Mouse (Mus musculus): ENCODE results near the gene Neurl3.

- no peak for TF ChIP-seq GATA1 (IDR thresholded peaks at IDR 0.05; ENCODE audit: borderline replicate concordance, low read length)
- no peak for TF ChIP-seq FLI1 (IDR thresholded peaks at IDR 0.05; ENCODE audit: low read length)
Observed at GRCm38 (mm10) chr1:36323746-36324448, 49.4 kb upstream of the Neurl3 start.
